Comparison of ENCODE assay signal across 10 mouse cellular contexts in the genomic region with DNA sequence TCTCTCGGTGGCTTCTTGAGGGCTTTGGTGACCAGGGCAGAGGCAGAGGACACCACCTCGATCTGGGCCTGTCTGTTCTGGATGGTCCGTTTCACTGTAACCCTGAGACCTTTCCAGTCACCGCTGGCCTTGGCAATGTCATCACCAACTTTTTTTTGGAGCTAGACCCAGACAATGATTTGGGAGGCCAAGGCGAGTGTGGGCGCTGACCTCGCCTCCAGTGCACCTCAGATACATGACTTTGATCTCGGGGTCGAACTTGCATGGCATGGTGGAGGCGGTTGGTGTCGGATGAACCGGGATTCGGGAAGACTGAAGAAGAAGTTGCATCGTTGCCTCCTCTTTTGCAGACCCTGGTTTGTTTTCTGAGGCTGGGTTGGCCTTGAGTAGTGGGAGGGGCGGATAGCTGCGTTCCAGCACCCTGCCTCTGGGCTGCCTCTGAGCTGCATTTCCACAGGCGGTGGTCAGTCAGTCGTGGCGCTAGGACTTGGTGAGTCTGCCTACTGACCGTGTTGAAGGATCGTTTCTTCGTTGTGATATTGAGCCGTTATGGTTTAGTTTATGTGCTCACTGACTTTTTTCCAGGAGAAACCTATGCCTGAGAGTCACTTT. TPM values are rescaled to one million over a fixed set of nuclear protein-coding genes. Genes with fewer than 3 reads are reported as not detected.
DNase-seq lines count a peak whose midpoint lies in the region; ATAC-seq and TF ChIP-seq lines count a peak whose summit lies in the region.
"Had no signal": no experiment of that assay in that cellular context is flagged by ENCODE, and none has a peak within 500 bp of the region (broad histone marks: within the 10 kb centered on the region; RNA-seq: fewer than 3 reads in every experiment).

No protein-coding gene starts in this region.

- H3K9me3 ChIP-seq in lung, postnatal 0 days (ENCODE audit: low read length): no peaks in the 10 kb centered on the region
- H3K9me3 ChIP-seq in embryonic facial prominence, embryonic 15.5 days (replicated peaks): no peaks in the 10 kb centered on the region
- no peaks in the 10 kb centered on the region for H3K9me3 ChIP-seq in stomach, embryonic 14.5 days (ENCODE audit: control insufficient read depth, low read depth, low read length)
- H3K9me3 ChIP-seq: liver, embryonic 12.5 days had no signal

- TF ChIP-seq EP300 in heart, adult 2 months (IDR thresholded peaks at IDR 0.05; ENCODE audit: insufficient read depth, low read depth, low read length): no peak
- TF ChIP-seq EP300 in lung, postnatal 0 days (IDR thresholded peaks at IDR 0.05): no peak

- no peak for ATAC-seq in lung, postnatal 0 days
- no peak for ATAC-seq in embryonic facial prominence, embryonic 15.5 days (ENCODE audit: insufficient number of reproducible peaks, low FRiP score, low TSS enrichment, low read depth)
- no peak for ATAC-seq in stomach, embryonic 14.5 days (ENCODE audit: insufficient number of reproducible peaks, insufficient read depth, low FRiP score, low read depth)
- ATAC-seq: liver, embryonic 12.5 days had no signal

- WGBS in heart, adult 2 months: 53% methylated on average over 23 of the region's 23 CpGs
- 57% methylated on average over 23 of the region's 23 CpGs for WGBS in lung, postnatal 0 days
- whole genome bisulfite sequencing in embryonic facial prominence, embryonic 15.5 days: 68% methylated on average over 23 of the region's 23 CpGs
- WGBS in stomach, embryonic 14.5 days: 66% methylated on average over 23 of the region's 23 CpGs

- H3K36me3 ChIP-seq in heart, adult 2 months (ENCODE audit: control insufficient read depth, insufficient read depth, low read length): peaks cover 14% of the 10 kb centered on the region
- no peaks in the 10 kb centered on the region for H3K36me3 ChIP-seq in lung, postnatal 0 days (ENCODE audit: insufficient read depth, low read length)
- peaks cover 6% of the 10 kb centered on the region; the same call in 1 of the 2 replicates for H3K36me3 ChIP-seq in embryonic facial prominence, embryonic 15.5 days
- H3K36me3 ChIP-seq in stomach, embryonic 14.5 days (ENCODE audit: control insufficient read depth, insufficient read depth, low read length): no peaks in the 10 kb centered on the region
- H3K36me3 ChIP-seq: liver, embryonic 12.5 days had no signal

- TF ChIP-seq POLR2A in heart, adult 2 months (IDR thresholded peaks at IDR 0.05; ENCODE audit: insufficient read depth, low read depth, low read length): no peak

- no peak for TF ChIP-seq CTCF in heart, adult 2 months (IDR thresholded peaks at IDR 0.05)
- TF ChIP-seq CTCF in lung, postnatal 0 days (IDR thresholded peaks at IDR 0.05): no peak

- intact Hi-C loops in heart, adult 2 months (cut with DNase I): loop anchor here (2.0 kb wide), 2 partner anchors 18 to 54 kb away; no protein-coding TSS in a partner anchor

- H3K79me2 ChIP-seq in heart, adult 2 months (replicated peaks; ENCODE audit: control insufficient read depth, insufficient read depth, low read length): peaks cover 3% of the 10 kb centered on the region

- H3K4me1 ChIP-seq in heart, adult 2 months (ENCODE audit: control insufficient read depth, insufficient read depth, low read length): peaks cover 43% of the 10 kb centered on the region
- H3K4me1 ChIP-seq in lung, postnatal 0 days (ENCODE audit: insufficient read depth, low read depth, low read length): peaks cover 23% of the 10 kb centered on the region; the same call in 1 of the 2 replicates
- peaks cover 51% of the 10 kb centered on the region for H3K4me1 ChIP-seq in embryonic facial prominence, embryonic 15.5 days
- peaks cover 34% of the 10 kb centered on the region for H3K4me1 ChIP-seq in stomach, embryonic 14.5 days (ENCODE audit: control insufficient read depth, insufficient read depth, low read length)

- DNase-seq in heart, adult 2 months: no peak
- no peak for DNase-seq in heart, postnatal 4 days
- DNase-seq in lung, postnatal 0 days (ENCODE audit: low spot score): no peak
- DNase-seq in lung, postnatal 36 days: no peak
- DNase-seq in MN1 (ENCODE audit: low spot score): no peak
- DNase-seq in right cerebral cortex, postnatal 25 days: no peak

- H3K4me2 ChIP-seq in lung, postnatal 0 days (replicated peaks; ENCODE audit: low read depth, low read length): 0 out of 2 replicates have a peak overlapping the region, but pooled peaks have one; percentile 9
- H3K4me2 ChIP-seq in embryonic facial prominence, embryonic 15.5 days (replicated peaks): no peak overlapping the region
- no peak overlapping the region for H3K4me2 ChIP-seq in stomach, embryonic 14.5 days (replicated peaks; ENCODE audit: low read depth, low read length)
- H3K4me2 ChIP-seq: liver, embryonic 12.5 days had no signal

- peak overlapping the region; percentile 60 for H3K27ac ChIP-seq in heart, adult 2 months
- no peak overlapping the region for H3K27ac ChIP-seq in lung, postnatal 0 days (ENCODE audit: low read length)
- H3K27ac ChIP-seq in embryonic facial prominence, embryonic 15.5 days (replicated peaks): peak overlapping the region; percentile 80
- peak overlapping the region; percentile 78 for H3K27ac ChIP-seq in stomach, embryonic 14.5 days (ENCODE audit: low read length)

- peak overlapping the region; percentile 1 for H3K9ac ChIP-seq in heart, adult 2 months (ENCODE audit: low read depth, low read length)
- H3K9ac ChIP-seq in lung, postnatal 0 days (replicated peaks; ENCODE audit: low read depth): no peak overlapping the region
- no peak overlapping the region for H3K9ac ChIP-seq in embryonic facial prominence, embryonic 15.5 days
- H3K9ac ChIP-seq in stomach, embryonic 14.5 days (replicated peaks; ENCODE audit: low read depth, low read length): no peak overlapping the region
- H3K9ac ChIP-seq: liver, embryonic 12.5 days had no signal

- H3K27me3 ChIP-seq in heart, adult 2 months (ENCODE audit: control insufficient read depth, insufficient read depth, low read length): no peaks in the 10 kb centered on the region
- no peaks in the 10 kb centered on the region for H3K27me3 ChIP-seq in lung, postnatal 0 days (replicated peaks; ENCODE audit: insufficient read depth, low read length)
- H3K27me3 ChIP-seq in embryonic facial prominence, embryonic 15.5 days: no peaks in the 10 kb centered on the region
- no peaks in the 10 kb centered on the region for H3K27me3 ChIP-seq in stomach, embryonic 14.5 days (ENCODE audit: control insufficient read depth, insufficient read depth, low read length)
- H3K27me3 ChIP-seq: liver, embryonic 12.5 days had no signal

- peak overlapping the region; percentile 13; the same call in 1 of the 2 replicates for H3K4me3 ChIP-seq in heart, adult 2 months
- H3K4me3 ChIP-seq in lung, postnatal 0 days (ENCODE audit: low read depth, low read length): no peak overlapping the region
- no peak overlapping the region for H3K4me3 ChIP-seq in embryonic facial prominence, embryonic 15.5 days (replicated peaks)
- H3K4me3 ChIP-seq in stomach, embryonic 14.5 days (ENCODE audit: low read depth, low read length): no peak overlapping the region
- H3K4me3 ChIP-seq: erythroblast, embryonic 14.5 days; liver, embryonic 12.5 days had no signal

RNA-seq across cellular contexts. Expression of a gene that starts 19.9 kb away (rescaled TPM):
- 10 to 100 TPM; 65.4 to 89.5 TPM for total RNA-seq in heart, adult 2 months (2021)
- polyA plus RNA-seq in heart, adult 2 months (2012; rRNA removed): 71.5 and 83.9 TPM in 2 replicates
- 10 to 100 TPM; 78.4 to 81.7 TPM for total RNA-seq in heart, postnatal 4 days (2021)
- polyA plus RNA-seq in lung, postnatal 0 days (2015; fragmentation: Nextera tagmentation; extraction: Ambion mirVana): 62.2 and 62.4 TPM in 2 replicates
- polyA plus RNA-seq in embryonic facial prominence, embryonic 15.5 days (2015; fragmentation: Nextera tagmentation; extraction: Ambion mirVana): 61.4 and 69.3 TPM in 2 replicates
- polyA plus RNA-seq in stomach, embryonic 14.5 days (2014; fragmentation: Nextera tagmentation; extraction: Ambion mirVana): 41.1 and 42.7 TPM in 2 replicates
